Mouse (Mus musculus): ENCODE measurements at regions not wholly inside any gene's neighbourhood (a gene's known extent, or its start where the extent isn't known, plus 50 kb on each side); places are given as distances from the start of the nearest gene placed in this dataset.
"Not testable (repeated sequence)": the region's sequence is repeated elsewhere in the genome, so short reads cannot be mapped to it uniquely, and the experiment has no call there.

- DNase-seq (ENCODE audit: low spot score); intact Hi-C loops (cut with DNase I): not testable (repeated sequence)
Measured at GRCm38 (mm10) chr7:70239059-70239458, 127.5 kb downstream of the Nr2f2 start.

GRCm38 (mm10) chr7:70219310-70219709, 147.2 kb downstream of the Nr2f2 start:
- DNase-seq (ENCODE audit: low spot score), result no peak
- intact Hi-C loops (cut with DNase I), result no loop called here

GRCm38 (mm10) chr7:70217137-70217536, 149.4 kb downstream of the Nr2f2 start:
- DNase-seq (ENCODE audit: low spot score), result no peak
- intact Hi-C loops (cut with DNase I), result no loop called here

GRCm38 (mm10) chr7:70213970-70214520, 152.5 kb downstream of the Nr2f2 start:
- intact Hi-C loops (cut with DNase I), result no loop called here
- DNase-seq (ENCODE audit: low spot score), result no peak

GRCm38 (mm10) chr7:70205900-70206299, 160.6 kb downstream of the Nr2f2 start:
- intact Hi-C loops (cut with DNase I), result no loop called here

GRCm38 (mm10) chr7:70200188-70200587, 166.3 kb downstream of the Nr2f2 start:
- intact Hi-C loops (cut with DNase I), result no loop called here
- no peak for DNase-seq (ENCODE audit: low spot score)

More at GRCm38 (mm10) chr7:70205900-70206299, 160.6 kb downstream of the Nr2f2 start:
- DNase-seq (ENCODE audit: low spot score), result no peak

GRCm38 (mm10) chr7:70178956-70179355, 187.6 kb downstream of the Nr2f2 start:
- DNase-seq (ENCODE audit: low spot score), result no peak
- intact Hi-C loops (cut with DNase I), result no loop called here

- no peak for DNase-seq (ENCODE audit: low spot score)
- intact Hi-C loops (cut with DNase I), result no loop called here
Measured at GRCm38 (mm10) chr7:70178006-70178405, 188.5 kb downstream of the Nr2f2 start.

GRCm38 (mm10) chr7:70176686-70177259, 189.8 kb downstream of the Nr2f2 start:
- DNase-seq (ENCODE audit: low spot score), result no peak
- intact Hi-C loops (cut with DNase I), result no loop called here

GRCm38 (mm10) chr7:70176086-70176485, 190.4 kb downstream of the Nr2f2 start:
- DNase-seq (ENCODE audit: low spot score), result no peak
- intact Hi-C loops (cut with DNase I), result no loop called here

GRCm38 (mm10) chr7:70172431-70172830, 194.1 kb downstream of the Nr2f2 start:
- intact Hi-C loops (cut with DNase I), result no loop called here
- no peak for DNase-seq (ENCODE audit: low spot score)

GRCm38 (mm10) chr7:70171456-70171855, 195.1 kb downstream of the Nr2f2 start:
- no peak for DNase-seq (ENCODE audit: low spot score)
- intact Hi-C loops (cut with DNase I), result no loop called here

- no peak for DNase-seq (ENCODE audit: low spot score)
- intact Hi-C loops (cut with DNase I), result no loop called here
Measured at GRCm38 (mm10) chr7:70168080-70168479, 198.5 kb downstream of the Nr2f2 start.

GRCm38 (mm10) chr7:70166081-70166480, 200.5 kb downstream of the Nr2f2 start:
- intact Hi-C loops (cut with DNase I), result no loop called here
- no peak for DNase-seq (ENCODE audit: low spot score)

GRCm38 (mm10) chr7:70165501-70165900, 201.0 kb downstream of the Nr2f2 start:
- intact Hi-C loops (cut with DNase I), result no loop called here

GRCm38 (mm10) chr7:70164691-70165193, 201.8 kb downstream of the Nr2f2 start:
- intact Hi-C loops (cut with DNase I), result no loop called here
- no peak for DNase-seq (ENCODE audit: low spot score)

More at GRCm38 (mm10) chr7:70165501-70165900, 201.0 kb downstream of the Nr2f2 start:
- DNase-seq (ENCODE audit: low spot score), result no peak

GRCm38 (mm10) chr7:70158531-70158930, 208.0 kb downstream of the Nr2f2 start:
- intact Hi-C loops (cut with DNase I), result no loop called here
- no peak for DNase-seq (ENCODE audit: low spot score)

- no peak for DNase-seq (ENCODE audit: low spot score)
- intact Hi-C loops (cut with DNase I), result no loop called here
Measured at GRCm38 (mm10) chr7:70144726-70145271, 221.7 kb downstream of the Nr2f2 start.

- DNase-seq (ENCODE audit: low spot score), result no peak
- intact Hi-C loops (cut with DNase I), result no loop called here
Measured at GRCm38 (mm10) chr7:70136837-70137236, 229.7 kb downstream of the Nr2f2 start.

GRCm38 (mm10) chr7:70135416-70135815, 231.1 kb downstream of the Nr2f2 start:
- no peak for DNase-seq (ENCODE audit: low spot score)
- intact Hi-C loops (cut with DNase I), result no loop called here

- intact Hi-C loops (cut with DNase I), result no loop called here
- DNase-seq (ENCODE audit: low spot score), result no peak
Measured at GRCm38 (mm10) chr7:70129963-70130362, 236.6 kb downstream of the Nr2f2 start.

- no peak for DNase-seq (ENCODE audit: low spot score)
- intact Hi-C loops (cut with DNase I), result no loop called here
Measured at GRCm38 (mm10) chr7:70122818-70123217, 243.7 kb downstream of the Nr2f2 start.

Data from heart, postnatal 25 days (tissue).